Mouse (Mus musculus) 3T3-L1 (cell line): ENCODE data around the gene Chrna1.
A peak's percentile ranks its signal among the peaks of the same experiment; 100 is the strongest.

Experiments
- DNase-seq: peaks from one replicate; pipeline ENCODE4 v3.0.0-alpha.2; 2015; ENCODE audit warnings: low read depth, low spot score

Gene Chrna1

DNA sequence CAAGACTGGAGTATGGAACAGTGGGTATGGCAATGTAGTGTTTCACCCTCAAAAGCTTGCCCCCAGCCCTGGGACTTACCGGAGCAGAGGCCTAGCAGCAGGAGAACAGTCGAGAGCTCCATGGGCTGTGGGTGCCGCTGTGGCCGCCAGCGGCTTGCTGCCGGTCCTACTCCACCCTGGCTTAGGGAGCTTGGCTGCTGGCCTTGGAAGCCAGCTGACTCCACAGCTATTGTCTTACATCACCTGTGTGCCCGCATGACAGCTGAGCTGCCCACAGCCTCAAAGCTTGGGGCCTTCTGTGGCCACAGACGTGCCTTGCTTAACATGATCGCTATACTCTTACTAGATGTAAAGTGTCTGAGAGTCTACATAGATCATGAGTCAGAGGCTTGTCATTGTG, at the start of gene Chrna1:
TSS of gene Chrna1 (minus strand) at position 173 of the 400 bp plus-strand sequence.
- DNase-seq: no peak

DNA sequence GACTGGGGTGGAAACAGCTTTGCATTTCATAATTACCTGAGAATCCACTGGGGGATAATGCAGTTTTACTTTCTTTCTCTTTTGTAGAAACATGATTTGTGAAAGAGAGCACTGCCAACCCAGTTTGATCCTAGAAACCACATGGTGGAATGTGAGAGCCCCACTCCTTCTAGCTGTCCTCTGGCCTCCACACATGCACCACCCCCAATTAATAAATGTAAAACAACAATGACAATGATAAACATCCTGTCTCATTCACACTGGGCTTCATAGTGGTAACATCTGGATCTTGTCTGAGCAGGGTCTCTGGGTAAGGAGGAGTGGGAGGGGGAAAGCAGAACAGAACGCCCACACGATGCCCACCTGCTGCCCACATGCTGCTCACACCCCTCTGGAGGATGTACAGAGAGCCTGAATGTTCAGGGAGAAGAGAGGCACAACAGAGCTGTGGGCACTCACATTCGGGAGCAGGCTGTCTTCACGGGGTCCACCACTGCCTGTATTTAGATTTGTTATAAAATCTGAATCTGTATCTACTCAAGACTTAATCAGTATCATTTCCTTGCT, 38.4 kb upstream of the Chrna1 start:
- no peak for DNase-seq

DNA sequence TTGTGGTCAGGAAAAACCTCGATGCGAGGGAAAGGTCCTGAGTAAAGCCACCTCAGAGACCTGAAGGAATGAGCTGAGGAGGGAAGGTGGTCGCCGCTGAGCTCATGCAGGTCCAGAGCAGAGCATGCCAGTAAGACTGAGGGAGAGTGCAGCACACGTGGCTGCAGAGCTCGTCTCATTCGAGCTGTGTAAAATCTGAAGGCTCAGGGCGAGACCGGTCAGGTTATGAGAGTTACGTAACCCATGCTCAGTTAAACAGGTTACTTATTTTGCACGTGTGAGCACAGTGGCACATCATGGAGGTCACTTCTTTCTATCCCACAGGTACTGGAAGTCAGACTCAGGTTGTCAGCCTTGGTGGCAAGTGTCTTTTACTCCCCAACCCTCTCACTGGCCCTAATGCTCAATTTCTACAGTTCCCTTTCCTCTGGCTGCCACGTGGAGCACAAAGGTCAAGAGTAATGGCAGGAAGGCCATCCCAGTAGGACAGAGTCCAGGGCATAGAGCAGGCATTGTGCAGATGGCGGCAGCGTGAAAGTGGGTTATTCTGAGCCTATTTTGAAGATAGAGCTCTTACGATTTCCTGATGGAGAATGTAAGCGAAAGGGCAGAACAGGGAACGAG, 36.4 kb upstream of the Chrna1 start:
- no peak for DNase-seq

DNA sequence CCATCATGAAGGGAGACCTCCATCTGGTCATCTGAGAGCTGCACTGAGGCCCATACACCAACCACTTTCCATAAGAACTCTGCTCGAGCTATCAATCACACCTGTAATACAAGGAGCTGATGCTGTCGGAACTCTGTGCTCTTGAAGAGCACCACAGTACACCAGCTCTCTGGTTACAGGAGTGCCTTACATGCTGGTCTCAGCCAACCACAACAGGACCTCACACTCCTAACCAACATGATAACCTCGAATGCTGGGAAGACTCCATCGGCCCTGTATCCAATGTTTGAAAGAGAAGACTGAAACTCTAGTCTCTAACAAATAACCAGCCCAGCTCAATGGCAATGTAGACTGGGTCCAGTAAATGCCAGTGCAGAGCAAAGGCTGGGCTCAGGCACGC, 35.3 kb upstream of the Chrna1 start:
- no peak for DNase-seq

DNA sequence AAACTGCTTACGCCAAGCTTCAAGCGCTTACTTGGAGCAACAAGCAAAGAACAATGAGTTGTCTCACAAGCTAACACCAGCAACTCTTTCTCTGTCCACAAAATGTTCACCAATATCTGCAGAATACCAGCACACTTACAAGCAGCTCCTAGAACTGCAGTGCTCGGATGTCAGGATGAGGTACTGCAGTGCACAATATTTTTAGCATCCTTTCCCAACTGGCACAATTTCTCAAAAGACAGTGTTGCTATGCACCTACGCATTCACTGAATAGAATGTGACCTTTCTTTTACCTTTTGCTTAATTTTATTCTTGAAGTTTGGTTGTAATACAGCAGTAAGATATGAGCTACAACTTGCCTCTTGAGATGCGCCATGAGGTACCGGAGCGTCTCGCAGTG, 34.2 kb upstream of the Chrna1 start:
- DNase-seq: no peak

DNA sequence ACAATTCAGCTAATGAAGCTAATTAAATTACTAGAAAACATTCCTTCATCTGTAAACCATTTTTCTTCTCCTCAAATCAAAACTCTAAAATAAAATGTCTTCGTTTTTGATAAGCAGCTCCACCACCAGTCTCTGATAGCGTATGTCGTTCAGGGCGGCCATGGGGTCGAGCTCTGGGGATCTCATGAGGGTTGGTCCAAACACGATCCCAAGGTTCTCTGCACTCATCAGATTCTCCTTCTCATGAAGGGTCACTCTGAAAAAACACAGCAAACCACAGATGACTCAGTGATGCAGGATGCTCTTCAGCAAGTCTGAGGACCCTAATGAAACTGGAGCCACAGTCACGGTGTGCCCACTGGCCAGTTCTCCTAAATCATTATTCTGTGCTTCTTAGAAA, 32.8 kb upstream of the Chrna1 start:
- no peak for DNase-seq

DNA sequence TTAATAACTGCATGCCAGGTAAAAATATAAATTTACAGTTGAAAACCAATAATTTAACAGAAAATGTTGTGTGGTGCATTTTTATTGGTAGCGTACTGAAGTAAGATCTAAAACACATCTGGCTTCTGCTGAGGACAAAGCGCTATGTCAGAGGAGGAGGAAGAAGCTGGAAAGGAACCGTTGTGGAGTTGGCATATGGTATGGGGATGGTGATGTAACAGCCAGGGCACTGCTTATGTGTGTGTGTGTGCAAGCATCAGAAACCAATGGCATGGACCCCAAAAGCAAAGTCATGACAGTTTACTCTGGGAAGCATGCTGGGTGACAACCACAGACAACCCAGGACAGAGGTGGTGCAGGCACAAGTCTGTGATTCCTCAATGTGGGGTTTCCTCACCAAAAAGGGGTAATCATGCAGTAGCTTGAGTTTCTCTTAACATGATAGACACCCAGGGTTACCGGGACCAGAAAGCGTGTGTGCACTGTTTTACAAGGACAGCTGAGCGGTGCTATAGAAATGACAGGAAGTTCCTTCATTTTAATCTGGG, 32.3 kb upstream of the Chrna1 start:
- no peak for DNase-seq

DNA sequence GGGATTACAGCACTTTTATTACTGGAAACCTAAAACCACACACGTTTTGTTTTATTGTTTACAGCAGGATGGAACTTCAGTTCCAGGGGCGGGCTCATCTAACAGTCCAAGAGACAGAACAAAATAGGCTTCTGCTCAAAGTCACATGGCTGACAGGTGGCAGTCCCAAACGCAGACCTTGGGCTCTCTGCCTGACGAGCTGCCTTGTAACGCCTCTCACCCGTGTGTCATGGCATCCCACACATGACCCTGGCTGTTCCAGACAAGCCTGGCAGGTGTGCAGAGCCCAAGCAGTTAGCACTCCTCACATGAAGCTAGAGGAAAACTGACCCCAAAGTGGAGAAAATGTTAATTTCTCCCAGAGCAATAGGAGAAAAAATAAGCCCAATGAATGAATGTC, 31.7 kb upstream of the Chrna1 start:
- no peak for DNase-seq

DNA sequence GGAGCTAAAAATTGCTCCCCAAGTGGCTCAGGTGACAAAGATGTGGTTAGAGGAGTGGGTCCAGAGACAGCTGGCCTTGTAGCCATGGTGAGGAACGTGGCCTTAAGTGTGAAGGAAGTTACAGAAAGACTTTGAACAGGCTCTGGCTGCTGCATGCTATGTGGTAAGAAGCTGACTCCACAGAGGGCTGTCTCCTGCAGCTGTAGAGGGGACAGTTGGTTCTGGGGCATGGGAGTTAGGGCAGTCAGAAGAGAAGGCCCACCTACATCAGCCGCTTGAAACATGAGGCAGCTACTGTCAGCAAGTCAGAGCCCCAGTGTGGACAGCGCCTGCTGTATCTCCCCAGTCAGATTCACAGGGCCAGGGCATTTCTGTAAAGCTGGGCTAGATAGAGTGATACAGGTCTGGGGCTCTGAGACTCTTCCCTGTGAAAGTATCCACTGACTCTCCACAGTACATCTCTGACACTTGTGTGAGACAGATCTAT, 29.6 kb upstream of the Chrna1 start:
- no peak for DNase-seq

DNA sequence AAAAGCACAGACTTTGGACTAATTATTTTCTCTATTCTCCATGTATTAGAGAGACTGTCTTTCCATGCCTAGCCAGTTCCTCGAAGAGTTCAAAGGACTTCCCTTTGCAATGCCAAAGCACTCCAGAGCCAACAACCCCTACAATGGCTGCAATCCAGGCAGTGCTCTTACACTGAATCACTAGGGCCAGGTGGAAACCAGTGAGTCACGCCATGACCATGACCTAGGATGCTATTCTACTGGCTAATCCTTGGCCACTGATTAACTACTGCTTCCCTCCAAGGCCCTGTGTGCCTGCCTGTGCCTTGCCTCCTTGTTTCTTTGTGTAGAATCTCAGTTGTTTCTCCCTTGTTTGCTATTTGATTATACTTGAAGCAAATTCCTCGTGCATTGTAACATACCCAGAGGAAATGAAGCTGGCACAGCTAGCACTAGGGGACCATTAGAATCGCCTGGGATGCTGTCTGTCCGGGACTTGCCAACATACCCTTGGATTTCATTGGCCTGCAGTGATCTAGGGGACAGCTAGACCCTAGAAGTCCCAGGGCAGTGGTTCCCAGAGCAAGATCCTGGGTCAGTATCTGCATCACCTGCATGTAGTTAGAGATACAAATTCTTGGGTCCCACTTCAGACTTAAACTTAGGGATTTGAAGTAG, 29.1 kb upstream of the Chrna1 start:
- DNase-seq: peak; percentile 74

DNA sequence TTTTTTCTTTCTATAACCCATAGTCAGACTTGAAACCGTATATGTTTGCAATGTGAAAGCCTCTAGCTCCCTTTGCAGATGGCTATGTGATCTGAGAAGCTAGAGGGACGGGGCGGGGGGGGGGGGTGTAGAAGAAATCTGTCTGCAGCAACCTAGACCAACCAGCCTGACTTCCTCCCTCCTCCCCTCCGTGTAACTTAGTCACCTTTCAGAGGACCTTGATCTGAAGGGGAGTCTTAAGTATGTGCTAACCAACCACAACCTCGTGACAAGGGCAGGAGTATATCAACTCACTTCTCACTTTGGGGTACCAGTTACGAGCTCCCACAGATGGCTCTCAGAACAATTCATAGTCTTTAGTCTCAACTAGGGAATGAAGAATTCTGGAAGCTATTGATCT, 28.3 kb upstream of the Chrna1 start:
- DNase-seq: no peak

DNA sequence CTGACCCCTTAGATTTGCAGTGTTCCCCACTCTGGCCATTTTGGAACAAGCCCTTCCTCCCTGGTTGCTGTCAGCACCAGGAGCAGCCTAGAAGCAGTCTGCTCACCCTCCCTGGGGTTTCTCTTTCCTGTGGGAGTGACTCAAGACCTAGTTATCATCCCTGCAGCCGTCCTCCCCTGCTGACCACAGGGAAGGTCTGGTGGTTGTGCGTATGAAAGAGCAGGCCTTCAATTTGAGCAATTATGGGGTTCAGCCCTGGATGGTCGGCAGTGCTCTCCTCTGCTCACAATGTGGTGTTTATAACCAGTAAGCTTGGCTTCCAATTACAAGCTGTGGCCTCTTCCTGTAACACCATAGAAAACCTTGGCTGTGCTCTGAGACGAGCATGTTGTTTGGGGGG, 27.5 kb upstream of the Chrna1 start:
- DNase-seq: peak; percentile 67

DNA sequence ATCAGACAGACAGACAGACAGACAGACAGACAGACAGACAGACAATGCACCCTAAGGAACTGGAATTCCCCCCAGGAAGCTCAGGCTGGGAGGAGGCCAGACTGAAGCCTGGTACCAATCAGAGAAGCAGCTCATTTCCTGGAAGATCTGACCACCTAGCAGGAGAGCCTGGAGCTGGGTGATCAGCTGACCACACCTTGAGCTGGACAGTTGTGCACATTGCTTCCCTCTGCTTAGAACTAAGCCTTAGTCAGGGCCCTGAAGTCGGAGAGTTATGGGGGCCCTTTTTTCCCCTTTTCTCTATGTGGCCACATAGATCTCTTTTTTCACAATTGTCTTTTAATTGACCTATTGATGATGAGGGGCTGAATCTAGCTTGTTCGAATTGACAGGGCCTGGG, 27.0 kb upstream of the Chrna1 start:
- peak; percentile 52 for DNase-seq

DNA sequence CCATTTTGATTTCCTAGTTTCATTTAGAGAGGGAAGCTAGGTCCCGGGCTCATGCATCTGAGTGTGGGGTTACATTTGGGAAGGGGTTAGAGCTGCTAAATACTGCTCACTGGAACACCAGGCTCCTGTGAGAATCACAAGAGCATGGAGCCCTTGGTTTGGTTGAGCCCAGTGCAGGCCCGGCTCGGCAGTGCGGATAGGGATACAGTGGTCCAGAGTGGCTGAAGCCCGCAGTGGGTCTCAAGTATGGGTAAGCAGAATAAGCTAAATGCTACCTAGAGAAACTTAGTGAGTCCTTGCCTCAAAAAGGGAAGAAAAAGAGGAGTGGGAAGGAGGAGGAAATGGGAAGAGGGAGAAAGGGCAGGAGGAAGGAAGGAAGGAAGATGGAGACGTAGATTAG, 26.5 kb upstream of the Chrna1 start:
- DNase-seq: no peak

DNA sequence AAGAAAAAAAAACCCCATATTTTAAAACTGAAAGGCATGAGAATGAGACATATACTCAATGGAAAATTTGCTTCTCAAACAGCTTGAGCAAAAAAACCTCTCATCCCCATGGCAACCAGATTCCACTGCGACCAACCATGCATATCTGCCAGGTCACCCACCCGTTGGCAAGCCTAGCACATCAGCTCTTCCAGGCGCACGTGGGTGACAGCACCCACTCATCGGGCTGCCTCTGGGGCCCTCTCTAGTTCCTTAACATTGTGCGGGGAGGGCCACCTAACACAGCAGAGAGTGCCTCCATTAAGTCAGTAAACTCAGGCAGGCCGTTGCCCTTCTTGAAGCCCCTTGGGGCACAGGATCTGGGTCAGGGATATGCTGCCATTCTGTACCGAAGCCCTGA, 24.9 kb upstream of the Chrna1 start:
- DNase-seq: no peak

DNA sequence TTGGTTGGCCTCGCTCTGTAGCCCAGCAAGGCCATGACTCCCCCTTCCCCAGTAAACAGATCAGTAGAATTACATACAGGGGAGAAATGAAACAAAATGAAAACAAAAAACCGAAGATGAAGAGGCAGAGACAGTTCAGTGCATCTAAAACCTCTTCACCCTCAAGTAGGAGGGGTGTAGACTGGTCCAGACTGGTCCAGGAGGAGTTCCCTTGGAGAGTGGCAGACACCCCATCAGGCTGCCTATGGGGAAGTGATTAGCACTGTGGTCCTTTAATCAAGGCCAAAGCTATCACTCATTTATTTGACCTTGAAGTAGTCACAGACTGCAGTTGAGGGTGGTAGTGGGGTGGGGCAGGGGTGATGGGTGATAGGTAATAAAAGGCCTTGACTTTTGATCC, 24.4 kb upstream of the Chrna1 start:
- DNase-seq: no peak

DNA sequence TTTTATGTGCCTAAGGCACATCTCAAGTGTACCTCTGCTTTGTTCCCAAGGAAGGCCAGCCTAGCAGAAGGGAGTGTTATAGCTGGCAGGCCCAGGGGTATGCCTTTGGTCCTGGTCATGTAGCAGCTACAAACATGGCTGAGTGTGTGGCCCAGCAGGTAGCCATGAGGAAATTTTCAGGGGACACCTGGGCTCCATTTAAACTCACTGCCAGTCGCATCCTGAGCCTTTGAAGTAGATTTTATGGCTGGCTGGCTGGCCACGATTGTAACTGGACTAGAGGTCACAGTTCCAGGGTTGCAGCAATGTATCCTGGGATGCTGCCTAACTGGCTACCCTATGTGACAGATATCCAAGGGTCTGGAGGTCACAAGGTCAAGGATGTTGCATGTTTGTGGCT, 20.5 kb upstream of the Chrna1 start:
- no peak for DNase-seq

DNA sequence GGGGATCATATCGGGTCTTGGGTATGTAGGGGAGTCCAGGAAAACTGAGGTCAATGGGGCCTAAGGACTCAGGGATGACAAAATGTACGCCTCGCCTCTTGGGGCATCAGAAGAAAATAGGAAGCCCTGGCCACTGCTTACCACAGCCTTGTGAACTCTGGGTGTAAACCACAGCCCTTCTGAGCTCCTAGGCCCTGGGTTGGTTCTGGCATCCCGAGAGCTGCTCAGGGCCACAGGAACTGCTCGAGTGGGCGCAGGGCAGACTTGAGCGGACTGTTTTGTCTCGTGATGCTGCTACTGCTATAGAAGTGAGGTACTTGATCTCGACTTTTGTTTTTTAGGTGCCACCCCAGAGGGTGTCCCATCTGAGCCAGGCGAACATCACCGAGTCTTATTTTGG, 17.6 kb upstream of the Chrna1 start:
- DNase-seq: no peak

DNA sequence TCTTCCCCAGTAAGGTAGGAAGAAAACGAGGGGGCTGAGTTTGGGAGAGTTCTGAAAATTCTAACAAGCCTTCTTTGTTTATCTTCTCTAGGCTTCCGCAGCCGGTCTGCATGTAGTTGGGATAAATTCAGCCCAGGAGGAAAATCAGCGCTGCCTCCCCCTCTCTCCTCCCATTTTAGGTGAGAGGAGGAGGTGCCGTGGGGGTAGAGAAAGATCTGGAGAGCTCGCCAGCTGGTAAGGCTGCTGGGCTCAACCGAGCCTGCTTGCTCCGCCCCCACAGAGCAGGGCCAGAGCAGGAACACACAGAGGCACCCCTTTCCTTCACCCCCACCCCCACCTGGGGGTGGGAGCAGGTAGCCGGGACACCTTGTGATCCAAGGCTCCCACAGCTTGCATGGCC, 16.6 kb upstream of the Chrna1 start:
- DNase-seq: no peak

DNA sequence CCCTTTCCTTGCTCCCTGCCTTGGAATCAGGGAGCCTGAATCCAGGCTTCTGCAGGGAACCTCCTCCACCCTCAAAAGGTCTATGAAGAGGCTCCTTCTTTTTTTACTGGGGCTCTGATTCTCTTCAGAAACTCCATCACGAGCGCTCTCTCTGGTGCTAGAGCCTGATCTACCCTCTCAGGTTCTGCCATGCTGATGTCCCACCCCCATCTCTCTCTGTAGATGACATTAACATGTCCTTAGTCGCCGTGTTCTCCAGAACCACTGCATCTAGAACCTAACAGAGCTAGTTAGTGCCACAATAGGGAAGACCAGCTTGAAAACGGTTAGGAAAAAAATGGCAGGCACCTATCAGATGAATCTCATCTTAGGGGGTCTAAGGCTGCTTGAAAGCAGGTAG, 16.2 kb upstream of the Chrna1 start:
- DNase-seq: no peak

DNA sequence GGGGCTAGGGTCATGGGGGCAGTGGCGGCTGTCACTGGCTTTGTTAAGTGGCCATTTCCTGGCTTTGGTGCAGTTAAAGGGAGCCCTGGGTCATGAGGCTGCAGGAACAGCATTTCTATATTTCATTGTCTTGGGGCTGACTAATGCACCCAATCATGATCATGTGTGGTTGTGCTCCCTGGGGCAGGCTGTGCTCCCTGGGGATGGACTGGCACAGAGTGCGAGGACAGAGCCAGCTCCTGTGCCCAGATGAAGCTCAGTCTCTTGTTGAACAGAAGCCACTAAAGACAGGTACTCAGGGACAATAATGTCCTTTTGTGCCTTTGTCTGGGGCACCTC, 12.9 kb upstream of the Chrna1 start:
- peak; percentile 45 for DNase-seq

DNA sequence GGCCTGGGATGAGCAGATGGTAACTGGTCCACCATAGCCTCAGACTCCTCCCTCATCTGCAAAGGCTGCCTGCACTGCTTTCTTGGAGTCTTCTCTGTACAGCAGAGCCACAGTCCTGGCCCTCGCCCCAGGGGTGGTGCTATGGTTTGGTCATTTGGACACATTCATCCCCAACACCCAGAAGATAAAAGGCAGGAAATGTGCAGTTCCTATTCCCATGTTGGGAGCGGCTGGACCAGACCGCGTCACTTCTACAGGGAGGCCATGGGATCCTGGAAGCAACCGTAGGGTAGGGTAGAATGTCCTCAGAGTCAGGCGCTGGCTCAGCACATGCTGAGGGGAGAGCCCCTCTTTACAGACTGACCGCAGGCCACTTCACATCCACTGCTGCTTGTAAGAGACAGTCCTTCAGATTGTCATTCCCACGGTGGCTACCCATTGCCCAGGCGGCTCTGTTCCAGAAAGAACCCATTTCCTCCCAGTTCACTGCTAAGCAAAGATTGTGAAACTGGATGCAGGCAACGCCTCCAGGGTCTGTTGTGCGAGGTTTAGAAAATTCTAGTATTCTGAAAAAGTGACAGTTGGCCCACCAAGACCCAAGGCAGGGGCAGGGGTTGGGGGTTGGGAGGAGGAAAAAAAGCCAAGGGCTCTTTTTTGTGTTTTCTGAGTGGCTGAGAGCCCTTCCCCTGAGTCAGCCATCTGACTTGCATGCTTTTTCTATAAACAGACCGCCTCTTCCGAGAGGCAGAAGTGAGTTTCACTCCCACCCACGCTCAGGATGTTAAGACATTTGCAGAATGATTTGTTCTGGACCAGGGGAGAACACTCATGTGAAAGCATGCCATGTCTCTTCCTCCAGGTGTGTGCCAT, 12.3 kb upstream of the Chrna1 start:
- DNase-seq: peak; percentile 52
